Mouse (Mus musculus): ENCODE results near the gene Plod2. TPM values are rescaled to one million over a fixed set of nuclear protein-coding genes. Genes with fewer than 3 reads are reported as not detected.

Plod2 gene
- polyA plus RNA-seq, 1 experiment from 2014 or later: 42.2 TPM

DNA sequence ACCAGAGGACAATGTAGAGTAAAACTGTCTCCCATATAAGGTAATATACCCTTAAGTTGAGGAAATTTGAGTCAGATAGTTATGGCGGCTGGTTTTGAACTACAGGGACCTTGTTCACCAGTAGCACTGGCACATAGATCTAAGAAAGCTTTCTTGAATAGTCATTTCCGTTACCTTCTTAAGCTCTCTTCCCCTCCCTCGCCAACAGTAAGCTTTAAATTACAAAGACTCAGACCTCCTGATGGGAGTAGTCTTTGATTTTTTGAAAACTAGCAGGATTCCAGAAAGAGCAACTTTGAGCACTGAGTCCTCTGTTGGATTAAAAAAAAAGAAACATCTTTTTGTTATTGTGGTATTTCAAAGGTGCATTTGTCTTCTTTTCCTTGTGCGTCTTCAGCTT, 61.5 kb downstream of the Plod2 start:
- no peak for ATAC-seq
- H3K4me1 ChIP-seq (ENCODE audit: control insufficient read depth, insufficient read depth, low read length): no peaks in the 10 kb centered on the region
- no peak overlapping the region for H3K9ac ChIP-seq (ENCODE audit: low read depth, low read length)
- H3K27ac ChIP-seq (ENCODE audit: low read length): no peak overlapping the region
- no peaks in the 10 kb centered on the region for H3K27me3 ChIP-seq (replicated peaks; ENCODE audit: control insufficient read depth, insufficient read depth, low read length)
- no peak overlapping the region for H3K4me2 ChIP-seq (ENCODE audit: low read depth, low read length)
- no peak overlapping the region for H3K4me3 ChIP-seq (ENCODE audit: low read length)
- 93% methylated on average over 4 of the region's 4 CpGs for WGBS
- no peaks in the 10 kb centered on the region for H3K36me3 ChIP-seq (ENCODE audit: control insufficient read depth, insufficient read depth, low read length)
- no peaks in the 10 kb centered on the region for H3K9me3 ChIP-seq (ENCODE audit: control insufficient read depth, low read length)

- no peak overlapping the region for H3K4me3 ChIP-seq (ENCODE audit: low read length)
- H3K27ac ChIP-seq (ENCODE audit: low read length): no peak overlapping the region
- H3K4me1 ChIP-seq (ENCODE audit: control insufficient read depth, insufficient read depth, low read length): 0 out of 2 replicates have a peak, but pooled peaks cover 2% of the 10 kb centered on the region
- ATAC-seq: peak; percentile 66
- H3K9me3 ChIP-seq (ENCODE audit: control insufficient read depth, low read length): no peaks in the 10 kb centered on the region
- H3K27me3 ChIP-seq (replicated peaks; ENCODE audit: control insufficient read depth, insufficient read depth, low read length): no peaks in the 10 kb centered on the region
- no peak overlapping the region for H3K9ac ChIP-seq (ENCODE audit: low read depth, low read length)
- no peak overlapping the region for H3K4me2 ChIP-seq (ENCODE audit: low read depth, low read length)
- no peaks in the 10 kb centered on the region for H3K36me3 ChIP-seq (ENCODE audit: control insufficient read depth, insufficient read depth, low read length)
- WGBS: 54% methylated on average over 9 of the region's 9 CpGs
These were observed 68.7 kb downstream of the Plod2 start for GRCm38 (mm10) chr9:92610628-92611267.

- WGBS: 87% methylated on average over 15 of the region's 15 CpGs
- H3K9me3 ChIP-seq (ENCODE audit: control insufficient read depth, low read length): no peaks in the 10 kb centered on the region
- H3K27ac ChIP-seq (ENCODE audit: low read length): no peak overlapping the region
- H3K4me1 ChIP-seq (ENCODE audit: control insufficient read depth, insufficient read depth, low read length): peaks cover 8% of the 10 kb centered on the region; the same call in 1 of the 2 replicates
- no peaks in the 10 kb centered on the region for H3K36me3 ChIP-seq (ENCODE audit: control insufficient read depth, insufficient read depth, low read length)
- no peak overlapping the region for H3K4me2 ChIP-seq (ENCODE audit: low read depth, low read length)
- H3K27me3 ChIP-seq (replicated peaks; ENCODE audit: control insufficient read depth, insufficient read depth, low read length): no peaks in the 10 kb centered on the region
- ATAC-seq: no peak
- no peak overlapping the region for H3K4me3 ChIP-seq (ENCODE audit: low read length)
- no peak overlapping the region for H3K9ac ChIP-seq (ENCODE audit: low read depth, low read length)
These were observed 70.6 kb downstream of the Plod2 start for GRCm38 (mm10) chr9:92612641-92613040.

DNA sequence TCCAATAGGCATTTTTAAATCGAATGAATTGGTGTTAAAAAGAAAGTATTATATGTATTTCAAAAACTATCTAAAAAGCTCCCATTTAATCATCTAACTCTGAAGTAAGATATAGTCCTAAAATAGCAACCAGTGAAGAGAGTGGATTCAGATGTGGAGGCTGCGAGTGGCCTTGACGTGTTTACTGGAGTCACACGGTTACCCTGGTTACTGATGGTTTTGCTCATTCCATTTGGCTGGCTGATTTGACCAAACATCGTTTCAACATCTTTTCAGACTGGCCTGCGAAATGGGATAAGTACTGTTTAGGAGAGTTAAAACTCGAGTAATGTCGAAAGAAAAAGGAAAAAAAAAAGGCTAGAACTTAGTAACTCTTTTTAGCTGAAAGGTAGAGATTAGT, 71.2 kb downstream of the Plod2 start:
- H3K9ac ChIP-seq (ENCODE audit: low read depth, low read length): no peak overlapping the region
- no peaks in the 10 kb centered on the region for H3K36me3 ChIP-seq (ENCODE audit: control insufficient read depth, insufficient read depth, low read length)
- H3K27me3 ChIP-seq (replicated peaks; ENCODE audit: control insufficient read depth, insufficient read depth, low read length): no peaks in the 10 kb centered on the region
- WGBS: 67% methylated on average over 8 of the region's 8 CpGs
- H3K4me1 ChIP-seq (ENCODE audit: control insufficient read depth, insufficient read depth, low read length): peaks cover 9% of the 10 kb centered on the region; the same call in 1 of the 2 replicates
- no peak overlapping the region for H3K4me2 ChIP-seq (ENCODE audit: low read depth, low read length)
- no peak for ATAC-seq
- no peak overlapping the region for H3K4me3 ChIP-seq (ENCODE audit: low read length)
- no peak overlapping the region for H3K27ac ChIP-seq (ENCODE audit: low read length)
- no peaks in the 10 kb centered on the region for H3K9me3 ChIP-seq (ENCODE audit: control insufficient read depth, low read length)

DNA sequence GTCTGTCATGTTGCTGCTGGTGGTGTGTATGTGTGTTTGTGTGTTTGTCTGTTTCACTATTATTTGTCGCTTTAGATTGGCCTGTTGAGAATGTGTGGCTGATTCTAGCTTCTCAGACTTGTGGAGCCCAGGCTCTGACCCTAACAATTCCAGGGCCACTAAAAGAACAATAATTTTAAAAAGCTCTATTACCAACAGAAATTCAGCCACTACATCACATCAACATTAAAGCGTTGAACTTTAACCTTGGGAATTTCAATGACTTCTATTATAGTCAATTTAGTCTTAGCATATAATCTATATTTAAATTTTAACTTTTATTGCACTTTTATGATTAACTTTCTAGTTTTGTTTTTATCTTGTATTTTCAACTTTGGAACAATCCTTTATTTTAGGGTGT, 74.4 kb downstream of the Plod2 start:
- WGBS: 82% methylated on average over 2 of the region's 2 CpGs
- peak; percentile 65 for ATAC-seq
- Histone ChIP-seq H3K4me2 (ENCODE audit: low read depth, low read length) (no peak overlapping the region), H3K9me3 (ENCODE audit: control insufficient read depth, low read length) (no peaks in the 10 kb centered on the region), H3K36me3 (ENCODE audit: control insufficient read depth, insufficient read depth, low read length) (no peaks in the 10 kb centered on the region), H3K27ac (ENCODE audit: low read length) (peak overlapping the region; percentile 23; the same call in 1 of the 2 replicates), H3K9ac (ENCODE audit: low read depth, low read length) (no peak overlapping the region), H3K27me3 (replicated peaks; ENCODE audit: control insufficient read depth, insufficient read depth, low read length) (no peaks in the 10 kb centered on the region), H3K4me1 (ENCODE audit: control insufficient read depth, insufficient read depth, low read length) (peaks cover 9% of the 10 kb centered on the region; the same call in 1 of the 2 replicates), H3K4me3 (ENCODE audit: low read length) (no peak overlapping the region)

- H3K27ac ChIP-seq (ENCODE audit: low read length): peak overlapping the region; percentile 20; the same call in 1 of the 2 replicates
- H3K4me2 ChIP-seq (ENCODE audit: low read depth, low read length): no peak overlapping the region
- H3K4me3 ChIP-seq (ENCODE audit: low read length): no peak overlapping the region
- H3K4me1 ChIP-seq (ENCODE audit: control insufficient read depth, insufficient read depth, low read length): peaks cover 9% of the 10 kb centered on the region; the same call in 1 of the 2 replicates
- H3K9ac ChIP-seq (ENCODE audit: low read depth, low read length): no peak overlapping the region
- ATAC-seq: peak; percentile 22; the same call in 1 of the 2 replicates
- H3K36me3 ChIP-seq (ENCODE audit: control insufficient read depth, insufficient read depth, low read length): no peaks in the 10 kb centered on the region
- H3K9me3 ChIP-seq (ENCODE audit: control insufficient read depth, low read length): no peaks in the 10 kb centered on the region
- no peaks in the 10 kb centered on the region for H3K27me3 ChIP-seq (replicated peaks; ENCODE audit: control insufficient read depth, insufficient read depth, low read length)
- WGBS: 55% methylated on average over 2 of the region's 2 CpGs
These were observed 75.4 kb downstream of the Plod2 start for GRCm38 (mm10) chr9:92617376-92617775.

- no peak overlapping the region for H3K9ac ChIP-seq (ENCODE audit: low read depth, low read length)
These were observed 78.1 kb downstream of the Plod2 start for GRCm38 (mm10) chr9:92620088-92620487.

GRCm38 (mm10) chr9:92621246-92621645, 79.2 kb downstream of the Plod2 start:
- Histone ChIP-seq H3K27me3 (replicated peaks; ENCODE audit: control insufficient read depth, insufficient read depth, low read length) (no peaks in the 10 kb centered on the region), H3K4me2 (ENCODE audit: low read depth, low read length) (no peak overlapping the region), H3K27ac (ENCODE audit: low read length) (no peak overlapping the region), H3K36me3 (ENCODE audit: control insufficient read depth, insufficient read depth, low read length) (no peaks in the 10 kb centered on the region), H3K9me3 (ENCODE audit: control insufficient read depth, low read length) (no peaks in the 10 kb centered on the region), H3K9ac (ENCODE audit: low read depth, low read length) (no peak overlapping the region), H3K4me1 (ENCODE audit: control insufficient read depth, insufficient read depth, low read length) (peaks cover 7% of the 10 kb centered on the region; the same call in 1 of the 2 replicates), H3K4me3 (ENCODE audit: low read length) (no peak overlapping the region)
- ATAC-seq: no peak
- 62% methylated on average over 3 of the region's 3 CpGs for WGBS

More at GRCm38 (mm10) chr9:92620088-92620487, 78.1 kb downstream of the Plod2 start:
- H3K27ac ChIP-seq (ENCODE audit: low read length): no peak overlapping the region
- H3K4me1 ChIP-seq (ENCODE audit: control insufficient read depth, insufficient read depth, low read length): peaks cover 9% of the 10 kb centered on the region; the same call in 1 of the 2 replicates
- no peaks in the 10 kb centered on the region for H3K27me3 ChIP-seq (replicated peaks; ENCODE audit: control insufficient read depth, insufficient read depth, low read length)
- no peaks in the 10 kb centered on the region for H3K9me3 ChIP-seq (ENCODE audit: control insufficient read depth, low read length)
- WGBS: 57% methylated on average over 1 of the region's 1 CpGs
- no peaks in the 10 kb centered on the region for H3K36me3 ChIP-seq (ENCODE audit: control insufficient read depth, insufficient read depth, low read length)
- no peak for ATAC-seq
- H3K4me3 ChIP-seq (ENCODE audit: low read length): no peak overlapping the region
- H3K4me2 ChIP-seq (ENCODE audit: low read depth, low read length): no peak overlapping the region

DNA sequence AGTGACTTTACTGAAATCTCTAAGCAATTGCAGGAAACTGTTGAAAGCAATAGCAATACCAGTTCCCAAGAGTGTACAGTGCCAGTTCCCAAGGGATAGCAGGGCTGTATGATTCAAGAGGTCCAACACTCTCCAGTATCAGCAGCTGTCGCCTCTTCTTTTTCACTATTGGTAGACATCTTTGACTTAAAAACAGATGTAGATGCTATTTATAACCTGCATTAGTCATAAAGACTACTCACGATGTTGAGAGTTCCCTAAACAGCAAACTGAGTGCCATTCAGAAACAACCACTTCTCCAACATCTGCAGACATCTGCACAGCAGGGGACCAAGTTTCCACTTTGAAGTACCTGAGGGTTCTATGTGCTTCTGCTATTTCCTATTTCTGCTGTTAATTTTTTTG, 79.9 kb downstream of the Plod2 start:
- Histone ChIP-seq H3K27me3 (replicated peaks; ENCODE audit: control insufficient read depth, insufficient read depth, low read length) (no peaks in the 10 kb centered on the region), H3K4me1 (ENCODE audit: control insufficient read depth, insufficient read depth, low read length) (peaks cover 7% of the 10 kb centered on the region; the same call in 1 of the 2 replicates), H3K4me3 (ENCODE audit: low read length) (no peak overlapping the region), H3K9ac (ENCODE audit: low read depth, low read length) (no peak overlapping the region), H3K9me3 (ENCODE audit: control insufficient read depth, low read length) (no peaks in the 10 kb centered on the region), H3K4me2 (ENCODE audit: low read depth, low read length) (no peak overlapping the region), H3K27ac (ENCODE audit: low read length) (no peak overlapping the region), H3K36me3 (ENCODE audit: control insufficient read depth, insufficient read depth, low read length) (no peaks in the 10 kb centered on the region)
- WGBS: 46% methylated on average over 2 of the region's 2 CpGs
- no peak for ATAC-seq
